Mouse (Mus musculus): Measurements from ENCODE around the gene Dnah2. TPM values are rescaled to one million over a fixed set of nuclear protein-coding genes. Genes with fewer than 3 reads are reported as not detected.

Dnah2 gene
- polyA plus RNA-seq, 1 experiment from 2014 or later: 4.4 TPM

- peaks cover 46% of the 10 kb centered on the region for H3K36me3 ChIP-seq
- WGBS: 11% methylated on average over 16 of the region's 16 CpGs
Observed at GRCm38 (mm10) chr11:69560896-69561854, 12.3 kb upstream of the Dnah2 start.

GRCm38 (mm10) chr11:69559851-69560765, 11.2 kb upstream of the Dnah2 start, which contains the start of gene Efnb3:
TSS of gene Efnb3 (minus strand) at chr11:69560205.
- peaks cover 54% of the 10 kb centered on the region for H3K4me1 ChIP-seq
- peak; percentile 67 for ATAC-seq (ENCODE audit: insufficient number of reproducible peaks, insufficient read depth, low FRiP score, low TSS enrichment, low read depth)
- peaks cover 46% of the 10 kb centered on the region for H3K36me3 ChIP-seq
- peak within 1 kb of the TSS; percentile 93 for H3K9ac ChIP-seq
- H3K27ac ChIP-seq: peak within 1 kb of the TSS; percentile 85
- under 1% methylated on average over 57 of the region's 59 CpGs for WGBS
- no peaks in the 10 kb centered on the region for H3K9me3 ChIP-seq
- H3K4me2 ChIP-seq: peak within 1 kb of the TSS; percentile 92
- H3K4me3 ChIP-seq: peak within 1 kb of the TSS; percentile 72
- no peaks in the 10 kb centered on the region for H3K27me3 ChIP-seq

More at GRCm38 (mm10) chr11:69560896-69561854, 12.3 kb upstream of the Dnah2 start:
- Histone ChIP-seq H3K4me1 (peaks cover 54% of the 10 kb centered on the region), H3K4me3 (peak overlapping the region; percentile 72), H3K4me2 (peak overlapping the region; percentile 92), H3K9me3 (no peaks in the 10 kb centered on the region), H3K27me3 (no peaks in the 10 kb centered on the region), H3K27ac (peak overlapping the region; percentile 85), H3K9ac (peak overlapping the region; percentile 93)
- ATAC-seq (ENCODE audit: insufficient number of reproducible peaks, insufficient read depth, low FRiP score, low TSS enrichment, low read depth): 0 out of 2 replicates have a peak, but pooled peaks have one; percentile 12

GRCm38 (mm10) chr11:69559183-69559582, 10.3 kb upstream of the Dnah2 start:
- peak overlapping the region; percentile 93 for H3K9ac ChIP-seq
- H3K36me3 ChIP-seq: peaks cover 51% of the 10 kb centered on the region
- peaks cover 54% of the 10 kb centered on the region for H3K4me1 ChIP-seq
- H3K4me2 ChIP-seq: peak overlapping the region; percentile 92
- no peaks in the 10 kb centered on the region for H3K9me3 ChIP-seq
- H3K27me3 ChIP-seq: no peaks in the 10 kb centered on the region
- peak overlapping the region; percentile 85; the same call in 1 of the 2 replicates for H3K27ac ChIP-seq
- WGBS: 14% methylated on average over 5 of the region's 5 CpGs
- ATAC-seq (ENCODE audit: insufficient number of reproducible peaks, insufficient read depth, low FRiP score, low TSS enrichment, low read depth): no peak
- H3K4me3 ChIP-seq: peak overlapping the region; percentile 72

GRCm38 (mm10) chr11:69558756-69559155, 9.8 kb upstream of the Dnah2 start:
- H3K9me3 ChIP-seq: no peaks in the 10 kb centered on the region
- peak overlapping the region; percentile 93 for H3K9ac ChIP-seq
- WGBS: 59% methylated on average over 6 of the region's 6 CpGs
- H3K4me2 ChIP-seq: peak overlapping the region; percentile 92
- H3K27ac ChIP-seq: no peak overlapping the region
- ATAC-seq (ENCODE audit: insufficient number of reproducible peaks, insufficient read depth, low FRiP score, low TSS enrichment, low read depth): no peak
- H3K4me3 ChIP-seq: peak overlapping the region; percentile 72
- H3K4me1 ChIP-seq: peaks cover 54% of the 10 kb centered on the region
- H3K27me3 ChIP-seq: no peaks in the 10 kb centered on the region
- H3K36me3 ChIP-seq: peaks cover 49% of the 10 kb centered on the region

- peaks cover 38% of the 10 kb centered on the region for H3K36me3 ChIP-seq
- H3K4me1 ChIP-seq: peaks cover 65% of the 10 kb centered on the region
- no peak overlapping the region for H3K27ac ChIP-seq
- WGBS: 34% methylated on average over 14 of the region's 14 CpGs
- peak overlapping the region; percentile 92 for H3K4me2 ChIP-seq
- H3K4me3 ChIP-seq: no peak overlapping the region
- no peaks in the 10 kb centered on the region for H3K9me3 ChIP-seq
- ATAC-seq (ENCODE audit: insufficient number of reproducible peaks, insufficient read depth, low FRiP score, low TSS enrichment, low read depth): no peak
- peak overlapping the region; percentile 54; the same call in 1 of the 2 replicates for H3K9ac ChIP-seq
- no peaks in the 10 kb centered on the region for H3K27me3 ChIP-seq
Observed at GRCm38 (mm10) chr11:69557381-69557958, 8.6 kb upstream of the Dnah2 start.

- ATAC-seq (ENCODE audit: insufficient number of reproducible peaks, insufficient read depth, low FRiP score, low TSS enrichment, low read depth): no peak
- H3K4me1 ChIP-seq: peaks cover 44% of the 10 kb centered on the region
- no peaks in the 10 kb centered on the region for H3K27me3 ChIP-seq
- 82% methylated on average over 5 of the region's 5 CpGs for WGBS
- no peaks in the 10 kb centered on the region for H3K9me3 ChIP-seq
- H3K4me2 ChIP-seq: no peak overlapping the region
- H3K4me3 ChIP-seq: no peak overlapping the region
- H3K27ac ChIP-seq: no peak overlapping the region
- H3K9ac ChIP-seq: no peak overlapping the region
- H3K36me3 ChIP-seq: peaks cover 27% of the 10 kb centered on the region
Observed at GRCm38 (mm10) chr11:69554539-69555140, 5.7 kb upstream of the Dnah2 start.

GRCm38 (mm10) chr11:69553341-69553721, 4.4 kb upstream of the Dnah2 start:
- H3K4me1 ChIP-seq: peaks cover 38% of the 10 kb centered on the region
- WGBS: 22% methylated on average over 2 of the region's 2 CpGs
- H3K27ac ChIP-seq: no peak overlapping the region
- peaks cover 27% of the 10 kb centered on the region for H3K36me3 ChIP-seq
- H3K9me3 ChIP-seq: no peaks in the 10 kb centered on the region
- H3K4me3 ChIP-seq: no peak overlapping the region
- no peaks in the 10 kb centered on the region for H3K27me3 ChIP-seq
- no peak overlapping the region for H3K4me2 ChIP-seq
- ATAC-seq (ENCODE audit: insufficient number of reproducible peaks, insufficient read depth, low FRiP score, low TSS enrichment, low read depth): no peak
- H3K9ac ChIP-seq: peak overlapping the region; percentile 28; the same call in 1 of the 2 replicates

- Histone ChIP-seq H3K4me2 (no peak overlapping the region), H3K9ac (peak overlapping the region; percentile 28; the same call in 1 of the 2 replicates), H3K4me1 (peaks cover 36% of the 10 kb centered on the region), H3K9me3 (no peaks in the 10 kb centered on the region), H3K27me3 (no peaks in the 10 kb centered on the region), H3K36me3 (peaks cover 27% of the 10 kb centered on the region), H3K4me3 (no peak overlapping the region), H3K27ac (no peak overlapping the region)
- 22% methylated on average over 14 of the region's 14 CpGs for WGBS
- no peak for ATAC-seq (ENCODE audit: insufficient number of reproducible peaks, insufficient read depth, low FRiP score, low TSS enrichment, low read depth)
Observed at GRCm38 (mm10) chr11:69552622-69553340, 3.9 kb upstream of the Dnah2 start.

GRCm38 (mm10) chr11:69551310-69551709, 2.4 kb upstream of the Dnah2 start:
- ATAC-seq (ENCODE audit: insufficient number of reproducible peaks, insufficient read depth, low FRiP score, low TSS enrichment, low read depth): no peak
- Histone ChIP-seq H3K9me3 (no peaks in the 10 kb centered on the region), H3K4me1 (peaks cover 31% of the 10 kb centered on the region), H3K27ac (no peak overlapping the region), H3K4me3 (no peak overlapping the region), H3K27me3 (no peaks in the 10 kb centered on the region), H3K4me2 (no peak overlapping the region), H3K36me3 (peaks cover 21% of the 10 kb centered on the region), H3K9ac (no peak overlapping the region)
- 65% methylated on average over 4 of the region's 4 CpGs for WGBS

- WGBS: 4% methylated on average over 15 of the region's 15 CpGs
Observed at GRCm38 (mm10) chr11:69547071-69547470, 1.8 kb downstream of the Dnah2 start.

More at GRCm38 (mm10) chr11:69547071-69547470, 1.8 kb downstream of the Dnah2 start:
- Histone ChIP-seq H3K27ac (peak overlapping the region; percentile 91), H3K4me2 (peak overlapping the region; percentile 68), H3K4me3 (peak overlapping the region; percentile 47), H3K9me3 (no peaks in the 10 kb centered on the region), H3K27me3 (no peaks in the 10 kb centered on the region), H3K36me3 (no peaks in the 10 kb centered on the region), H3K4me1 (peaks cover 34% of the 10 kb centered on the region), H3K9ac (peak overlapping the region; percentile 67)
- ATAC-seq (ENCODE audit: insufficient number of reproducible peaks, insufficient read depth, low FRiP score, low TSS enrichment, low read depth): no peak
